Mouse (Mus musculus): ENCODE data around the gene Prss38. TPM values are rescaled to one million over a fixed set of nuclear protein-coding genes. Genes with fewer than 3 reads are reported as not detected.
A peak's percentile ranks its signal among the peaks of the same experiment; 100 is the strongest.

Prss38 gene
- polyA plus RNA-seq, 1 experiment from 2014 or later = not detected

DNA sequence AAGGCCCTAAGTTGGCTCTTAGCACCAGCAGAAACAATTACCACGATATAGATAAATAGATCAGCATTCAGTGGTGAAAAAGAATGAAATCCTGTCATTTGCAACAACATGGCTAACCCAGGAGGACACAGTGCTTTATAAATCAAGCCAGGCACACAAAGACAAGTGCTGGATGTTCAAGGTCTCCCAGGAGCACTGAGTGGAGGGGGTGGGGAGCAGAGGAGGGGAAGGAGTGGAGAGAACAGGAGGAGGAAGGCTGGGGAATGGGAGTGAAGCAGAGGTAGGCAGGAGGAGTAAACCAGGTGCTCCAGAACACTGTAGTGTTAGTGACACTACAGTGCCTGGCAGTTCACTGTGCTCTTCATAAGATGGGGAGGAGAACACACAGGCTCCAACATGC is 30.3 kb upstream of the Prss38 start:
- 65% methylated on average over 1 of the region's 1 CpGs for WGBS
- DNase-seq (ENCODE audit: low spot score) = no peak
- Histone ChIP-seq H3K4me1 (replicated peaks; ENCODE audit: control insufficient read depth, insufficient read depth, low read length) (no peaks in the 10 kb centered on the region), H3K9me3 (ENCODE audit: control insufficient read depth, low read length) (no peaks in the 10 kb centered on the region), H3K27me3 (replicated peaks; ENCODE audit: control insufficient read depth, insufficient read depth, low read length) (no peaks in the 10 kb centered on the region), H3K27ac (ENCODE audit: low read depth, low read length) (no peak overlapping the region), H3K4me3 (ENCODE audit: low read depth, low read length) (no peak overlapping the region), H3K36me3 (ENCODE audit: control insufficient read depth, insufficient read depth, low read length) (peaks cover 7% of the 10 kb centered on the region), H3K9ac (ENCODE audit: low read depth, low read length) (no peak overlapping the region), H3K4me2 (no peak overlapping the region)
- no peak for ATAC-seq (replicated peaks; ENCODE audit: low FRiP score)

- no peaks in the 10 kb centered on the region; the same call in 1 of the 2 replicates for H3K36me3 ChIP-seq (ENCODE audit: control insufficient read depth, insufficient read depth, low read length)
- H3K9me3 ChIP-seq (ENCODE audit: control insufficient read depth, low read length) = no peaks in the 10 kb centered on the region
- H3K27me3 ChIP-seq (replicated peaks; ENCODE audit: control insufficient read depth, insufficient read depth, low read length) = no peaks in the 10 kb centered on the region
- H3K4me1 ChIP-seq (replicated peaks; ENCODE audit: control insufficient read depth, insufficient read depth, low read length) = peaks cover 19% of the 10 kb centered on the region
- no peak for ATAC-seq (replicated peaks; ENCODE audit: low FRiP score)
- no peak overlapping the region for H3K4me2 ChIP-seq
- WGBS = 62% methylated on average over 2 of the region's 2 CpGs
- no peak overlapping the region for H3K4me3 ChIP-seq (ENCODE audit: low read depth, low read length)
- no peak overlapping the region for H3K9ac ChIP-seq (ENCODE audit: low read depth, low read length)
- DNase-seq (ENCODE audit: low spot score) = no peak
- H3K27ac ChIP-seq (ENCODE audit: low read depth, low read length) = no peak overlapping the region
Measured at GRCm38 (mm10) chr11:59400876-59401275, 25.4 kb upstream of the Prss38 start.

- Histone ChIP-seq H3K36me3 (ENCODE audit: control insufficient read depth, insufficient read depth, low read length) (no peaks in the 10 kb centered on the region), H3K4me1 (replicated peaks; ENCODE audit: control insufficient read depth, insufficient read depth, low read length) (peaks cover 19% of the 10 kb centered on the region), H3K27ac (ENCODE audit: low read depth, low read length) (no peak overlapping the region), H3K9ac (ENCODE audit: low read depth, low read length) (no peak overlapping the region), H3K4me3 (ENCODE audit: low read depth, low read length) (no peak overlapping the region), H3K9me3 (ENCODE audit: control insufficient read depth, low read length) (no peaks in the 10 kb centered on the region), H3K4me2 (no peak overlapping the region), H3K27me3 (replicated peaks; ENCODE audit: control insufficient read depth, insufficient read depth, low read length) (no peaks in the 10 kb centered on the region)
- WGBS = 71% methylated on average over 8 of the region's 8 CpGs
- DNase-seq (ENCODE audit: low spot score) (no peak), ATAC-seq (replicated peaks; ENCODE audit: low FRiP score) (no peak)
Measured at GRCm38 (mm10) chr11:59399830-59400229, 24.4 kb upstream of the Prss38 start.

DNA sequence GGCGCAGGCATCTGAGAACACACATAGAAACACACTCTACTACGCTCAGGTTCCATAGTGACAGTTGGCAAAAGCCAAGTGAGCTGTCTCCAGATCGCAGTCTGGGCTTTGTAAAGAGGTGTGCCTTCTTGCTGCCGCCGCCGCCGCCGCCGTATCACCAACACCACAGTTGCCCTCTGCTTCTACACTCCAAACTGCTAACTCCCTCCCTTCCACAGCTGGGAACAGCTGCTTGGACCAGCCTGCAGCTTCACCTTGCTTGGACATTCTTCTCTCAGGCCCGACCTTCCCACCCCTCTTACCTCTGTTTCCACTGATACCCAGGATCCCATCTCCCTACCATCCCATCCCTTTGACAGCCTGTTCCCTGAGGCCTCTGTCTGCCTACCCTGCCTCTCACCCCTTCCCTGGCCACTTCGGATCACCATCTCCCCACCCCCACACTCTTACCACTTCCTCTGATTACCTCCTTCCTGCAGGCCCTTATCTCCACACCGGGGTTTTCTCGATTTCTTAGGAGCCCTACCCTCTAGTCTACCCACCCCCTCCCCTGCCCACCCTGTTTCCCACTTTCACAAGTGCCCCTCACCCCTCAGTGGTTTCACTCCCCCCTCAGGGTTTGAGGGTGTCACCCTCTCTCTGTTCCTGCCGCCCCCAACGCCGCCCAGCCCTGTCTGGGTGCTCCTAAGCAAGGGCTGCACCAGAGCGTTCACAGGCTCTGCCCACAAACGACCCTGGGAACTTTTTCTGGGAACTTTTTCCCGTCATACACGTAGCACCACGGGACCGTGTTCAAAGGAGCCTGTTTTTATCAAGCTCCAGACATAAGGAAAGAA is 22.3 kb upstream of the Prss38 start:
- Histone ChIP-seq H3K27ac (ENCODE audit: low read depth, low read length) (peak overlapping the region; percentile 13; the same call in 1 of the 2 replicates), H3K4me1 (replicated peaks; ENCODE audit: control insufficient read depth, insufficient read depth, low read length) (peaks cover 19% of the 10 kb centered on the region), H3K4me2 (peak overlapping the region; percentile 55), H3K27me3 (replicated peaks; ENCODE audit: control insufficient read depth, insufficient read depth, low read length) (no peaks in the 10 kb centered on the region), H3K36me3 (ENCODE audit: control insufficient read depth, insufficient read depth, low read length) (no peaks in the 10 kb centered on the region), H3K4me3 (ENCODE audit: low read depth, low read length) (peak overlapping the region; percentile 12; the same call in 1 of the 2 replicates), H3K9me3 (ENCODE audit: control insufficient read depth, low read length) (no peaks in the 10 kb centered on the region), H3K9ac (ENCODE audit: low read depth, low read length) (no peak overlapping the region)
- WGBS = 23% methylated on average over 22 of the region's 22 CpGs
- ATAC-seq (replicated peaks; ENCODE audit: low FRiP score) = peak; percentile 60
- no peak for DNase-seq (ENCODE audit: low spot score)

GRCm38 (mm10) chr11:59394451-59394850 is 19.0 kb upstream of the Prss38 start:
- 79% methylated on average over 5 of the region's 5 CpGs for WGBS
- no peak overlapping the region for H3K4me2 ChIP-seq

GRCm38 (mm10) chr11:59393591-59393990 is 18.1 kb upstream of the Prss38 start:
- H3K4me2 ChIP-seq = no peak overlapping the region

More at GRCm38 (mm10) chr11:59394451-59394850, 19.0 kb upstream of the Prss38 start:
- no peaks in the 10 kb centered on the region for H3K27me3 ChIP-seq (replicated peaks; ENCODE audit: control insufficient read depth, insufficient read depth, low read length)
- H3K9me3 ChIP-seq (ENCODE audit: control insufficient read depth, low read length) = no peaks in the 10 kb centered on the region
- H3K4me3 ChIP-seq (ENCODE audit: low read depth, low read length) = no peak overlapping the region
- DNase-seq (ENCODE audit: low spot score) (no peak), ATAC-seq (replicated peaks; ENCODE audit: low FRiP score) (no peak)
- no peaks in the 10 kb centered on the region for H3K36me3 ChIP-seq (ENCODE audit: control insufficient read depth, insufficient read depth, low read length)
- H3K4me1 ChIP-seq (replicated peaks; ENCODE audit: control insufficient read depth, insufficient read depth, low read length) = peaks cover 19% of the 10 kb centered on the region
- H3K27ac ChIP-seq (ENCODE audit: low read depth, low read length) = no peak overlapping the region
- no peak overlapping the region for H3K9ac ChIP-seq (ENCODE audit: low read depth, low read length)

GRCm38 (mm10) chr11:59392300-59392699 is 16.8 kb upstream of the Prss38 start:
- Histone ChIP-seq H3K9ac (ENCODE audit: low read depth, low read length) (no peak overlapping the region), H3K4me1 (replicated peaks; ENCODE audit: control insufficient read depth, insufficient read depth, low read length) (peaks cover 8% of the 10 kb centered on the region), H3K27ac (ENCODE audit: low read depth, low read length) (no peak overlapping the region), H3K4me3 (ENCODE audit: low read depth, low read length) (no peak overlapping the region), H3K27me3 (replicated peaks; ENCODE audit: control insufficient read depth, insufficient read depth, low read length) (no peaks in the 10 kb centered on the region), H3K9me3 (ENCODE audit: control insufficient read depth, low read length) (no peaks in the 10 kb centered on the region), H3K4me2 (no peak overlapping the region), H3K36me3 (ENCODE audit: control insufficient read depth, insufficient read depth, low read length) (no peaks in the 10 kb centered on the region)
- WGBS = 58% methylated on average over 6 of the region's 6 CpGs
- ATAC-seq (replicated peaks; ENCODE audit: low FRiP score) = no peak
- no peak for DNase-seq (ENCODE audit: low spot score)

More at GRCm38 (mm10) chr11:59393591-59393990, 18.1 kb upstream of the Prss38 start:
- Histone ChIP-seq H3K9ac (ENCODE audit: low read depth, low read length) (no peak overlapping the region), H3K9me3 (ENCODE audit: control insufficient read depth, low read length) (no peaks in the 10 kb centered on the region), H3K36me3 (ENCODE audit: control insufficient read depth, insufficient read depth, low read length) (no peaks in the 10 kb centered on the region), H3K4me3 (ENCODE audit: low read depth, low read length) (no peak overlapping the region), H3K4me1 (replicated peaks; ENCODE audit: control insufficient read depth, insufficient read depth, low read length) (peaks cover 19% of the 10 kb centered on the region), H3K27me3 (replicated peaks; ENCODE audit: control insufficient read depth, insufficient read depth, low read length) (no peaks in the 10 kb centered on the region), H3K27ac (ENCODE audit: low read depth, low read length) (no peak overlapping the region)
- ATAC-seq (replicated peaks; ENCODE audit: low FRiP score) (no peak), DNase-seq (ENCODE audit: low spot score) (no peak)
- WGBS = 65% methylated on average over 9 of the region's 9 CpGs

- 72% methylated on average over 9 of the region's 9 CpGs for WGBS
- Histone ChIP-seq H3K9me3 (ENCODE audit: control insufficient read depth, low read length) (no peaks in the 10 kb centered on the region), H3K4me3 (ENCODE audit: low read depth, low read length) (no peak overlapping the region), H3K9ac (ENCODE audit: low read depth, low read length) (no peak overlapping the region), H3K4me2 (no peak overlapping the region), H3K4me1 (replicated peaks; ENCODE audit: control insufficient read depth, insufficient read depth, low read length) (no peaks in the 10 kb centered on the region), H3K27me3 (replicated peaks; ENCODE audit: control insufficient read depth, insufficient read depth, low read length) (no peaks in the 10 kb centered on the region), H3K36me3 (ENCODE audit: control insufficient read depth, insufficient read depth, low read length) (no peaks in the 10 kb centered on the region), H3K27ac (ENCODE audit: low read depth, low read length) (no peak overlapping the region)
- no peak for ATAC-seq (replicated peaks; ENCODE audit: low FRiP score)
- no peak for DNase-seq (ENCODE audit: low spot score)
Measured at GRCm38 (mm10) chr11:59390470-59390869, 15.0 kb upstream of the Prss38 start.

- Histone ChIP-seq H3K4me1 (replicated peaks; ENCODE audit: control insufficient read depth, insufficient read depth, low read length) (peaks cover 5% of the 10 kb centered on the region), H3K27me3 (replicated peaks; ENCODE audit: control insufficient read depth, insufficient read depth, low read length) (no peaks in the 10 kb centered on the region), H3K4me2 (no peak overlapping the region), H3K27ac (ENCODE audit: low read depth, low read length) (no peak overlapping the region), H3K9ac (ENCODE audit: low read depth, low read length) (no peak overlapping the region), H3K36me3 (ENCODE audit: control insufficient read depth, insufficient read depth, low read length) (no peaks in the 10 kb centered on the region), H3K4me3 (ENCODE audit: low read depth, low read length) (no peak overlapping the region), H3K9me3 (ENCODE audit: control insufficient read depth, low read length) (no peaks in the 10 kb centered on the region)
- WGBS = 69% methylated on average over 4 of the region's 4 CpGs
- ATAC-seq (replicated peaks; ENCODE audit: low FRiP score) (no peak), DNase-seq (ENCODE audit: low spot score) (no peak)
Measured at GRCm38 (mm10) chr11:59389617-59390016, 14.2 kb upstream of the Prss38 start.
